Mouse (Mus musculus): ENCODE measurements around the gene Chtf18. TPM values are rescaled to one million over a fixed set of nuclear protein-coding genes. Genes with fewer than 3 reads are reported as not detected.

The Chtf18 gene
- polyA plus RNA-seq, 1 experiment from 2014 or later, result 32.2 TPM

GRCm38 (mm10) chr17:25756378-25757242, 29.4 kb upstream of the Chtf18 start:
- Histone ChIP-seq H3K9me3 (ENCODE audit: control insufficient read depth, low read length) (no peaks in the 10 kb centered on the region), H3K27me3 (ENCODE audit: control insufficient read depth, insufficient read depth, low read depth, low read length) (no peaks in the 10 kb centered on the region), H3K4me2 (ENCODE audit: low read depth, low read length) (no peak overlapping the region), H3K36me3 (ENCODE audit: control insufficient read depth, insufficient read depth, low read length) (no peaks in the 10 kb centered on the region), H3K4me3 (ENCODE audit: low read length) (no peak overlapping the region), H3K27ac (ENCODE audit: low read length) (peak overlapping the region; percentile 86), H3K4me1 (replicated peaks; ENCODE audit: control insufficient read depth, insufficient read depth, low read length) (peaks cover 7% of the 10 kb centered on the region), H3K9ac (ENCODE audit: low read length) (no peak overlapping the region)
- peak; percentile 72 for ATAC-seq (ENCODE audit: low read depth)
- 55% methylated on average over 9 of the region's 9 CpGs for WGBS

GRCm38 (mm10) chr17:25755627-25756377, 28.6 kb upstream of the Chtf18 start:
- WGBS, result 12% methylated on average over 4 of the region's 4 CpGs
- Histone ChIP-seq H3K27me3 (ENCODE audit: control insufficient read depth, insufficient read depth, low read depth, low read length) (no peaks in the 10 kb centered on the region), H3K9ac (ENCODE audit: low read length) (peak overlapping the region; percentile 24; the same call in 1 of the 2 replicates), H3K4me2 (ENCODE audit: low read depth, low read length) (no peak overlapping the region), H3K36me3 (ENCODE audit: control insufficient read depth, insufficient read depth, low read length) (no peaks in the 10 kb centered on the region), H3K4me3 (ENCODE audit: low read length) (no peak overlapping the region), H3K4me1 (replicated peaks; ENCODE audit: control insufficient read depth, insufficient read depth, low read length) (peaks cover 13% of the 10 kb centered on the region), H3K27ac (ENCODE audit: low read length) (peak overlapping the region; percentile 86), H3K9me3 (ENCODE audit: control insufficient read depth, low read length) (no peaks in the 10 kb centered on the region)
- peak; percentile 67 for ATAC-seq (ENCODE audit: low read depth)

GRCm38 (mm10) chr17:25755086-25755485, 27.9 kb upstream of the Chtf18 start:
- no peak for ATAC-seq (ENCODE audit: low read depth)
- H3K4me1 ChIP-seq (replicated peaks; ENCODE audit: control insufficient read depth, insufficient read depth, low read length), result peaks cover 13% of the 10 kb centered on the region
- no peaks in the 10 kb centered on the region for H3K27me3 ChIP-seq (ENCODE audit: control insufficient read depth, insufficient read depth, low read depth, low read length)
- no peak overlapping the region for H3K4me3 ChIP-seq (ENCODE audit: low read length)
- no peaks in the 10 kb centered on the region for H3K9me3 ChIP-seq (ENCODE audit: control insufficient read depth, low read length)
- H3K27ac ChIP-seq (ENCODE audit: low read length), result peak overlapping the region; percentile 59
- no peak overlapping the region for H3K9ac ChIP-seq (ENCODE audit: low read length)
- H3K36me3 ChIP-seq (ENCODE audit: control insufficient read depth, insufficient read depth, low read length), result no peaks in the 10 kb centered on the region
- no peak overlapping the region for H3K4me2 ChIP-seq (ENCODE audit: low read depth, low read length)
- 63% methylated on average over 4 of the region's 4 CpGs for WGBS

- Histone ChIP-seq H3K4me3 (ENCODE audit: low read length) (no peak within 1 kb of the TSS), H3K4me1 (replicated peaks; ENCODE audit: control insufficient read depth, insufficient read depth, low read length) (peaks cover 13% of the 10 kb centered on the region), H3K9ac (ENCODE audit: low read length) (no peak within 1 kb of the TSS), H3K36me3 (ENCODE audit: control insufficient read depth, insufficient read depth, low read length) (no peaks in the 10 kb centered on the region), H3K4me2 (ENCODE audit: low read depth, low read length) (no peak within 1 kb of the TSS), H3K27me3 (ENCODE audit: control insufficient read depth, insufficient read depth, low read depth, low read length) (no peaks in the 10 kb centered on the region), H3K27ac (ENCODE audit: low read length) (peak within 1 kb of the TSS; percentile 59), H3K9me3 (ENCODE audit: control insufficient read depth, low read length) (no peaks in the 10 kb centered on the region)
- no peak for ATAC-seq (ENCODE audit: low read depth)
- WGBS, result 74% methylated on average over 9 of the region's 9 CpGs
These were observed 27.0 kb upstream of the Chtf18 start, which contains the start of gene Msln for GRCm38 (mm10) chr17:25754241-25754640. TSS of gene Msln (minus strand) at chr17:25754378.

DNA sequence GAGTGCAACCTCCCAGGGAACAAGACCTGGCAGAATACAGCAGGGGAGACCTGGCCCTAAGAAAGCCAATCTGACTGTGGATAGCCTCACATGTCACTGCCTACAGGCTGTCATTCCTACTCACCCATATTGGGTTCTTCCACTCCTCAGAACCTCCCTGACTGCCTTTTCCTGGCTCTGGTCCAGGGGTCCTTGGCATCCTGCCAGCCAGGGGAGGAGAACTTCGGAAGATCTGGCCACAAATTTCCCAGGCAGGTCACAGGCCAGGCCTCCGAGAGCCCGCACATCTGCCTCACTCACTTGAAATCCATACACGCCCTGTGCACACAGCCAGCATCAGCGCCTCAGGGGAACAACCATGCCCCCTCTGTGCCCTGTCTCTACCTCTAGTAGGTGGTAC, 24.2 kb upstream of the Chtf18 start:
- 8% methylated on average over 5 of the region's 5 CpGs for WGBS
- no peaks in the 10 kb centered on the region for H3K27me3 ChIP-seq (ENCODE audit: control insufficient read depth, insufficient read depth, low read depth, low read length)
- H3K36me3 ChIP-seq (ENCODE audit: control insufficient read depth, insufficient read depth, low read length), result no peaks in the 10 kb centered on the region
- H3K9ac ChIP-seq (ENCODE audit: low read length), result 0 out of 2 replicates have a peak overlapping the region, but pooled peaks have one; percentile 24
- H3K27ac ChIP-seq (ENCODE audit: low read length), result peak overlapping the region; percentile 22; the same call in 1 of the 2 replicates
- H3K4me1 ChIP-seq (replicated peaks; ENCODE audit: control insufficient read depth, insufficient read depth, low read length), result peaks cover 12% of the 10 kb centered on the region
- no peaks in the 10 kb centered on the region for H3K9me3 ChIP-seq (ENCODE audit: control insufficient read depth, low read length)
- H3K4me3 ChIP-seq (ENCODE audit: low read length), result no peak overlapping the region
- no peak overlapping the region for H3K4me2 ChIP-seq (ENCODE audit: low read depth, low read length)
- peak; percentile 41; the same call in 1 of the 2 replicates for ATAC-seq (ENCODE audit: low read depth)

DNA sequence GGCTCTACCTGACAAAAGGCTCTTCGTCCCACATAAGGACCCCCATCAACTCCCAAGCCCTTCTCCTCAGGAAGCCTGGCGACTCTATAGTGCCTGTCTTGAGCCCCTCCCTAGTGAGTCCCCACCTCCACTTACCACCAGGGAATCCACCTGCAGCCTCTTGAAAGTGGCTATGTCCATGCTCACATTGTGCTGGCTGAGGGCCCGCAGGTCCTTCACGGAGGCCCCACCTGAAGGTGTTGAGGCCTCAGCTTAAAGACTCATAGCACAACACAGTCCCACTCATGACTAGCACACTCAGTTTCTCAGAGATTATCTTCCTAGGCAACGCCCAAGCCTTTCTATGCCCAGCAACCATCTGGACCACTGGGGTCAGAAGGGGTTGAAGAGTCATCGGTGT, 22.1 kb upstream of the Chtf18 start:
- WGBS, result 64% methylated on average over 6 of the region's 6 CpGs
- no peak overlapping the region for H3K9ac ChIP-seq (ENCODE audit: low read length)
- H3K4me1 ChIP-seq (replicated peaks; ENCODE audit: control insufficient read depth, insufficient read depth, low read length), result peaks cover 7% of the 10 kb centered on the region
- no peaks in the 10 kb centered on the region for H3K27me3 ChIP-seq (ENCODE audit: control insufficient read depth, insufficient read depth, low read depth, low read length)
- H3K4me3 ChIP-seq (ENCODE audit: low read length), result no peak overlapping the region
- H3K4me2 ChIP-seq (ENCODE audit: low read depth, low read length), result no peak overlapping the region
- no peak overlapping the region for H3K27ac ChIP-seq (ENCODE audit: low read length)
- no peaks in the 10 kb centered on the region for H3K9me3 ChIP-seq (ENCODE audit: control insufficient read depth, low read length)
- ATAC-seq (ENCODE audit: low read depth), result peak; percentile 58
- no peaks in the 10 kb centered on the region for H3K36me3 ChIP-seq (ENCODE audit: control insufficient read depth, insufficient read depth, low read length)

DNA sequence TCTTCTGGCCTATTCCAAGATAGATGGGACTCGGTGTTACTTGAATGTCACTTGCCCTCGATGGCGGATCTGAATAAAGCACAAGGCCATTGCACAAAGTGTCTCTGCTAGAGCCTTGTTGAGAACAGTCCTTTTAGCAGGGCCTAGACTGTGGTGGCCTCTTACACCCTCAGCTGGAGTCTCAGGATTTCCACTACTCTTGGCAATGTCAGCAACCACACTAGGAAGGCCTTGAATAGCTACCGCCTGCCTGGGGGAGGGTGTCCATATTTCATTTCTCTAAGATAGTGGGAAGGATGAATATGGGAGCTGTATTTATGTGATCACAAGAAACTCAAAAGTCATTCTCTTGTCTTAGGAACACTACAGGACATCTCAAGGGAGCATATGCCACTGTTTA, 21.0 kb upstream of the Chtf18 start:
- Histone ChIP-seq H3K27ac (ENCODE audit: low read length) (peak overlapping the region; percentile 37; the same call in 1 of the 2 replicates), H3K9ac (ENCODE audit: low read length) (no peak overlapping the region)
- WGBS, result 88% methylated on average over 4 of the region's 4 CpGs

DNA sequence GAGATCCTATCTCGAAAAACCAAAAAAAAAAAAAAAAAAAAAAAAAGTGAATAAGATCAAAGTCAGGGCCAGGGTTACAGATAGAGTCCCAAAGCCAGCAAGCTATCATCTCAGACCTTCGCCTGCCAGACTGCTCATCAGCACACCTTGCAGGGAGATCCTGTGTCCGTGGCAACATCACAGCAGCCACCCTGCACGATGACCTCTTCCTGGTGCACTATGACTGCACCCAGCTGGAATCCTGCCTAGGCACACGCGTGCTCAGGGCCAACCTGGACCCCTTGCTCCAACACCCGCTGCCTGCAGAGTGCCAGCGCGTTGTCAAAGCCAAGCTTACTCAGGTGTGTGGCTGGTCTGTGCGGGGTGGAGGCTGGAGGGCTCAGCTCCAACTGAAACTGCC, 17.1 kb upstream of the Chtf18 start:
- no peak for ATAC-seq (ENCODE audit: low read depth)
- Histone ChIP-seq H3K9ac (ENCODE audit: low read length) (no peak overlapping the region), H3K27ac (ENCODE audit: low read length) (no peak overlapping the region), H3K4me2 (ENCODE audit: low read depth, low read length) (no peak overlapping the region), H3K36me3 (ENCODE audit: control insufficient read depth, insufficient read depth, low read length) (no peaks in the 10 kb centered on the region), H3K27me3 (ENCODE audit: control insufficient read depth, insufficient read depth, low read depth, low read length) (no peaks in the 10 kb centered on the region), H3K4me1 (replicated peaks; ENCODE audit: control insufficient read depth, insufficient read depth, low read length) (no peaks in the 10 kb centered on the region), H3K9me3 (ENCODE audit: control insufficient read depth, low read length) (no peaks in the 10 kb centered on the region), H3K4me3 (ENCODE audit: low read length) (no peak overlapping the region)
- WGBS, result 62% methylated on average over 10 of the region's 10 CpGs

More for the DNA sequence above, 21.0 kb upstream of the Chtf18 start:
- Histone ChIP-seq H3K9me3 (ENCODE audit: control insufficient read depth, low read length) (no peaks in the 10 kb centered on the region), H3K4me3 (ENCODE audit: low read length) (no peak overlapping the region), H3K27me3 (ENCODE audit: control insufficient read depth, insufficient read depth, low read depth, low read length) (no peaks in the 10 kb centered on the region), H3K4me2 (ENCODE audit: low read depth, low read length) (no peak overlapping the region), H3K4me1 (replicated peaks; ENCODE audit: control insufficient read depth, insufficient read depth, low read length) (peaks cover 7% of the 10 kb centered on the region), H3K36me3 (ENCODE audit: control insufficient read depth, insufficient read depth, low read length) (no peaks in the 10 kb centered on the region)
- ATAC-seq (ENCODE audit: low read depth), result no peak

- 83% methylated on average over 9 of the region's 9 CpGs for WGBS
- no peaks in the 10 kb centered on the region for H3K27me3 ChIP-seq (ENCODE audit: control insufficient read depth, insufficient read depth, low read depth, low read length)
- no peak overlapping the region for H3K4me2 ChIP-seq (ENCODE audit: low read depth, low read length)
- H3K9ac ChIP-seq (ENCODE audit: low read length), result no peak overlapping the region
- H3K9me3 ChIP-seq (ENCODE audit: control insufficient read depth, low read length), result no peaks in the 10 kb centered on the region
- H3K27ac ChIP-seq (ENCODE audit: low read length), result no peak overlapping the region
- no peaks in the 10 kb centered on the region for H3K36me3 ChIP-seq (ENCODE audit: control insufficient read depth, insufficient read depth, low read length)
- ATAC-seq (ENCODE audit: low read depth), result no peak
- H3K4me1 ChIP-seq (replicated peaks; ENCODE audit: control insufficient read depth, insufficient read depth, low read length), result no peaks in the 10 kb centered on the region
- H3K4me3 ChIP-seq (ENCODE audit: low read length), result no peak overlapping the region
These were observed 16.6 kb upstream of the Chtf18 start for GRCm38 (mm10) chr17:25743831-25744230.

Data from lung, embryonic 16.5 days (tissue).